Mouse (Mus musculus): Measurements from ENCODE around the gene Grid2. TPM values are rescaled to one million over a fixed set of nuclear protein-coding genes. Genes with fewer than 3 reads are reported as not detected.

Grid2 gene
- polyA plus RNA-seq, 1 experiment = not detected

DNA sequence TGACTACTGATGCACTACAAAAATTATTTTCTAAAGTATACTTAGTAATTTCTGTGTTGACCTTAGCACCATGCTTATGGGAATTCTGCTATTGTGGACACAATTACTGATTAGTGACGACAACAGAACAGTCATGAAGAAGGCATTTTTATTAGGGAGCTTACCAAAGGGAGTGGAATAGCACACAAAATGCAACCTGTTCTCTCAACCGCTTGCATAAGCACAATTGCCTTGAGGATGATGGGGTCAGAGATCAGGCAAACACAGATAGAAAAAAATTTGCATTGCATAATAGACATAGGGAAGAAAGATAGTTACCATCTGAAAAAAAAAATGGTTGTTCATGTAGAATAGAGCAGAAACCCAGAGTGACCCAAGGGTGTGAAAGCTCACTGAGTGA, 790.4 kb downstream of the Grid2 start:
- TF ChIP-seq CTCF (IDR thresholded peaks at IDR 0.05; ENCODE audit: control insufficient read depth, insufficient read depth, low read length) (no peak), POLR2A (IDR thresholded peaks at IDR 0.05; ENCODE audit: borderline replicate concordance, control insufficient read depth, low read depth, low read length) (no peak)
- no peak overlapping the region for H3K27ac ChIP-seq (ENCODE audit: control insufficient read depth, insufficient read depth, low read depth, low read length, poor library complexity)
- no peak overlapping the region for H3K4me3 ChIP-seq (replicated peaks; ENCODE audit: control insufficient read depth, low read depth, low read length)
- WGBS = 67% methylated on average over 2 of the region's 2 CpGs
- no peaks in the 10 kb centered on the region for H3K4me1 ChIP-seq (ENCODE audit: control insufficient read depth, insufficient read depth, low read length)

GRCm38 (mm10) chr6:64046732-64047131, 791.1 kb downstream of the Grid2 start:
- TF ChIP-seq POLR2A (IDR thresholded peaks at IDR 0.05; ENCODE audit: borderline replicate concordance, control insufficient read depth, low read depth, low read length) = no peak
- no peak for TF ChIP-seq CTCF (IDR thresholded peaks at IDR 0.05; ENCODE audit: control insufficient read depth, insufficient read depth, low read length)
- Histone ChIP-seq H3K4me1 (ENCODE audit: control insufficient read depth, insufficient read depth, low read length) (no peaks in the 10 kb centered on the region), H3K27ac (ENCODE audit: control insufficient read depth, insufficient read depth, low read depth, low read length, poor library complexity) (no peak overlapping the region), H3K4me3 (replicated peaks; ENCODE audit: control insufficient read depth, low read depth, low read length) (no peak overlapping the region)
- 73% methylated on average over 1 of the region's 1 CpGs for WGBS

DNA sequence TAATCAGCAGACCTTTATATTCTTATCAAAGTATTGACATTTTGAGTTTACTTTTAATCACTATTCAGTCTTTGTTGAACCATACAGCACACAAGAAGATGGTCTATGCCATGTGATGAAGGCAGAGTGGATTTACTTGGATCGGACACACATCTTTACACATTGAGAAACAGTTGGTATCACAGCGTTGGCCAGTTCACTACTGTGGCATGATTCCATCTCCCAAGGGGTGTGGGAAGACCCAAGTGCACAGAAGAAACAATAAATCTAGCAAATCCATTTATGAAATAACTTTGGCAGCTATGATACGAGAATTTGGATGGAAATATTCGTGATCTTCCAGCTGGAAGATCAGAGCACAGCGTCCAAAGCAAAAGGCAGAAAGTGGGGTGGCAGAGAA, 792.3 kb downstream of the Grid2 start:
- TF ChIP-seq CTCF (IDR thresholded peaks at IDR 0.05; ENCODE audit: control insufficient read depth, insufficient read depth, low read length) = no peak
- no peak for TF ChIP-seq POLR2A (IDR thresholded peaks at IDR 0.05; ENCODE audit: borderline replicate concordance, control insufficient read depth, low read depth, low read length)
- Histone ChIP-seq H3K27ac (ENCODE audit: control insufficient read depth, insufficient read depth, low read depth, low read length, poor library complexity) (no peak overlapping the region), H3K4me3 (replicated peaks; ENCODE audit: control insufficient read depth, low read depth, low read length) (no peak overlapping the region), H3K4me1 (ENCODE audit: control insufficient read depth, insufficient read depth, low read length) (no peaks in the 10 kb centered on the region)
- 80% methylated on average over 5 of the region's 5 CpGs for WGBS

- no peak overlapping the region for H3K4me3 ChIP-seq (replicated peaks; ENCODE audit: control insufficient read depth, low read depth, low read length)
- WGBS = 77% methylated on average over 7 of the region's 7 CpGs
- no peak overlapping the region for H3K27ac ChIP-seq (ENCODE audit: control insufficient read depth, insufficient read depth, low read depth, low read length, poor library complexity)
- no peaks in the 10 kb centered on the region for H3K4me1 ChIP-seq (ENCODE audit: control insufficient read depth, insufficient read depth, low read length)
- TF ChIP-seq CTCF (IDR thresholded peaks at IDR 0.05; ENCODE audit: control insufficient read depth, insufficient read depth, low read length) (no peak), POLR2A (IDR thresholded peaks at IDR 0.05; ENCODE audit: borderline replicate concordance, control insufficient read depth, low read depth, low read length) (no peak)
These were observed 808.2 kb downstream of the Grid2 start for GRCm38 (mm10) chr6:64063858-64064257.

DNA sequence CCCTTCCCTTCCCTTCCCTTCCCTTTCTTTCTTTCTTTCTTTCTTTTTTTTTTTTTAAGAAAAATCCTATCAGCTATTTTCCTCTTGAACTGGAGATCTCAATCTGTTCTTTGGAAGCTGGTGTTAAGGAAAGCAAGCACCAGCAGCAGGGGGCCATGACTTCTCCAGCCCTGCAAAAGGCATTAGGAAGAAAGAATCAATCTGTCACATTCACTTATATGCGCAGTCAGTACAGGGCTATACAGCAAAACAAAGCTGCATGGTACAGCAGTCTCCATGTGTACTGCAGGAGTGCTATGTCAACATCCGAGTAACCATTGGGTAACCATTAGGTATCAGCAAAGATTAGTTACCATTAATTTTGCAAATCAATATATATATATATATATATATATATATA, 809.0 kb downstream of the Grid2 start:
- Histone ChIP-seq H3K4me1 (ENCODE audit: control insufficient read depth, insufficient read depth, low read length) (no peaks in the 10 kb centered on the region), H3K4me3 (replicated peaks; ENCODE audit: control insufficient read depth, low read depth, low read length) (no peak overlapping the region), H3K27ac (ENCODE audit: control insufficient read depth, insufficient read depth, low read depth, low read length, poor library complexity) (no peak overlapping the region)
- TF ChIP-seq POLR2A (IDR thresholded peaks at IDR 0.05; ENCODE audit: borderline replicate concordance, control insufficient read depth, low read depth, low read length) (no peak), CTCF (IDR thresholded peaks at IDR 0.05; ENCODE audit: control insufficient read depth, insufficient read depth, low read length) (no peak)
- 88% methylated on average over 2 of the region's 2 CpGs for whole genome bisulfite sequencing

DNA sequence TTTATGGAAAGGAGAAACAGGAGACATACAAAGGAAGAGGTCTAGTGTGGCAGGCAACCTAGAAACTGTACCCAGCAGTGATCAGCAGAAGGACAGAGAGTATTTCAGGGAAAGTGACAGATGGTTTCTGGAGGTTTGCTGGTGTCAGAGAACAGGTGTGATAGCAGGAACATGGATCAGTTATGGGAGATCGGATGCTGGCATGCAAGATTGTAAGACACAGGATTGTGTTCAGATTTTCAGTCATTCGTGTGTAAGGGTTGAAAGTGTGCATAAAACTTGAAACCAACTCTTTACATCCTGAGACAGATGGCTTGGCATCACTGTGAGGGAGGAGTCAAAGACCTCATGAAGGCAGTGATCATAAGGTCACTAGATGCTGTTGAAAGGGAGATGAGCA, 817.7 kb downstream of the Grid2 start:
- Histone ChIP-seq H3K4me1 (ENCODE audit: control insufficient read depth, insufficient read depth, low read length) (no peaks in the 10 kb centered on the region), H3K27ac (ENCODE audit: control insufficient read depth, insufficient read depth, low read depth, low read length, poor library complexity) (no peak overlapping the region), H3K4me3 (replicated peaks; ENCODE audit: control insufficient read depth, low read depth, low read length) (no peak overlapping the region)
- TF ChIP-seq POLR2A (IDR thresholded peaks at IDR 0.05; ENCODE audit: borderline replicate concordance, control insufficient read depth, low read depth, low read length) = no peak
- no peak for TF ChIP-seq CTCF (IDR thresholded peaks at IDR 0.05; ENCODE audit: control insufficient read depth, insufficient read depth, low read length)
- 55% methylated on average over 2 of the region's 2 CpGs for WGBS

DNA sequence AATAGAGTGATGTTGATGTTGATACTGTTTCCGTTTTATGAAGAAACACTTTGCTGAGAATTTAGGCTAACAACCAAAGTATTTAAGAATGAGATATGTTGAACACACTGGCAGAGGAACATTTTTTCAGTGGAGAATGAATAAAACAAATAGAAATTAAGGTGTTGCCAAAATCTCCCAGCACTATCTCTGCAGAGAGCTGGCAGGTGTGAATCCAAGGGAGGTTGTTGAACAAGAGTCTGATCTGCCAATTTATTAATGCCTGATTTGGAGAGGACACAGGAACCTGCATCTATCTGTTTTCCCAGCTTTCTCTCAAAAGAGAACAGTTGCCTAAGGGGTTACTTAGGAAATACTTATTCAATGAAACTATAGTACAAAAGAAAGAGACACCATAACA, 822.2 kb downstream of the Grid2 start:
- Histone ChIP-seq H3K4me1 (ENCODE audit: control insufficient read depth, insufficient read depth, low read length) (no peaks in the 10 kb centered on the region), H3K27ac (ENCODE audit: control insufficient read depth, insufficient read depth, low read depth, low read length, poor library complexity) (no peak overlapping the region), H3K4me3 (replicated peaks; ENCODE audit: control insufficient read depth, low read depth, low read length) (no peak overlapping the region)
- WGBS = 90% methylated on average over 1 of the region's 1 CpGs
- TF ChIP-seq CTCF (IDR thresholded peaks at IDR 0.05; ENCODE audit: control insufficient read depth, insufficient read depth, low read length) = no peak
- TF ChIP-seq POLR2A (IDR thresholded peaks at IDR 0.05; ENCODE audit: borderline replicate concordance, control insufficient read depth, low read depth, low read length) = no peak

DNA sequence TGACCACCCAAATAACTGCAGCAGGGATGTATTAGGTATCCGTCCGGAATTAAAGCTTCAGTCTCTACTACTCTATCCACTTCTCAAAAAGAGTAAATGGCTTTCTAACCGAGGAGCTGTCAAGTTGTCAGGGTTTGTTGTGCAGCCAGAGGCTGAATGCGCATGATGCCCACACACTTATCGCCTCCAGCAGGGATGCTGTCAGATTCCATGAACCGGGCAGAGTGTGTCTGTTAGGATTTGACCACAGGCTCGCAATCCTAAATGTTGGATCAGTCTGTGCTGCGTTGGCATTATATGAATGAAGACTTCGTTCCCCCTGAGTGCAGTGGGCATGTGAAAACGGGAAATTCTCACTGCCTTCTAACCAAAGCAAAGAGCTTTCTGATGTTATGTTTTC, 843.0 kb downstream of the Grid2 start:
- 78% methylated on average over 10 of the region's 10 CpGs for whole genome bisulfite sequencing
- H3K4me1 ChIP-seq (ENCODE audit: control insufficient read depth, insufficient read depth, low read length) = no peaks in the 10 kb centered on the region
- H3K27ac ChIP-seq (ENCODE audit: control insufficient read depth, insufficient read depth, low read depth, low read length, poor library complexity) = no peak overlapping the region
- TF ChIP-seq POLR2A (IDR thresholded peaks at IDR 0.05; ENCODE audit: borderline replicate concordance, control insufficient read depth, low read depth, low read length) (no peak), CTCF (IDR thresholded peaks at IDR 0.05; ENCODE audit: control insufficient read depth, insufficient read depth, low read length) (no peak)
- no peak overlapping the region for H3K4me3 ChIP-seq (replicated peaks; ENCODE audit: control insufficient read depth, low read depth, low read length)

DNA sequence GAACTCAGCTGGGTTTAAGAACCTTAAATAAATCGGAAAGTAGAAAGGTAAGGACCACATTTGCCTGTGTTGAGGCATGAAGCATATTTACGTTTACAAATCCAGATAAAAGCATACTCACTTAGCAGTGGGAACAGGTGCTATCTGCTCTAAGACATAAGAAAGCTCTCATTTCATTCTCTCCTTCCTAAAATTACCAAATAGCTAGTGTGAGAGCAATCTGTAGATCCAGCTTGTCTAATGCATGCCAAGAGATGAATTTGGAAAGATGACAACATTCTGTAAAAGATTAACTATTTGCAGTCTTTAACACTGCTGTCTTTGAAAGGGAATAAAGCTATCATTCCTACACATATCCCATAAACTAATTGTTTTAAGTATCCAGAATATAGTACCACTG, 858.9 kb downstream of the Grid2 start:
- no peak for TF ChIP-seq CTCF (IDR thresholded peaks at IDR 0.05; ENCODE audit: control insufficient read depth, insufficient read depth, low read length)
- TF ChIP-seq POLR2A (IDR thresholded peaks at IDR 0.05; ENCODE audit: borderline replicate concordance, control insufficient read depth, low read depth, low read length) = no peak
- Histone ChIP-seq H3K4me1 (ENCODE audit: control insufficient read depth, insufficient read depth, low read length) (no peaks in the 10 kb centered on the region), H3K27ac (ENCODE audit: control insufficient read depth, insufficient read depth, low read depth, low read length, poor library complexity) (no peak overlapping the region), H3K4me3 (replicated peaks; ENCODE audit: control insufficient read depth, low read depth, low read length) (no peak overlapping the region)
- 80% methylated on average over 2 of the region's 2 CpGs for WGBS

Data from bone marrow, adult 2 months (tissue).